Mouse (Mus musculus) neural tube, embryonic 14.5 days (tissue): ENCODE measurements around the gene Gramd4. TPM values are rescaled to one million over a fixed set of nuclear protein-coding genes. Genes with fewer than 3 reads are reported as not detected.

Experiments used
- polyA plus RNA-seq: library from polyadenylated mRNA; unstranded; fragments of >200 nt; fragmentation: Nextera tagmentation; extraction: Ambion mirVana; gene quantifications from 2 replicates; pipeline ENCODE4 v1.2.1, GENCODE M21; 2014

Gene Gramd4
- polyA plus RNA-seq, 1 experiment from 2014 or later: 17.1 TPM

Other genes starting within 250 kb of the Gramd4 start
- gene Cdpf1, start 246.0 kb upstream of the Gramd4 start, polyA plus RNA-seq: 15.4 and 19.2 TPM in 2 replicates
- 0.03 and 0.18 TPM in 2 replicates for gene Pkdrej, start 236.0 kb upstream of the Gramd4 start, polyA plus RNA-seq
- 3.1 and 3.5 TPM in 2 replicates for gene Ttc38, start 225.4 kb upstream of the Gramd4 start, polyA plus RNA-seq
- gene Gtse1, start 197.9 kb upstream of the Gramd4 start, polyA plus RNA-seq: 2.3 and 2.4 TPM in 2 replicates
- gene Trmu, start 178.4 kb upstream of the Gramd4 start, polyA plus RNA-seq: 34.2 TPM in 2 replicates
- gene Celsr1, start 23.9 kb upstream of the Gramd4 start, polyA plus RNA-seq: 2.4 and 2.6 TPM in 2 replicates
- gene Cerk, start 128.4 kb downstream of the Gramd4 start, polyA plus RNA-seq: 27.0 and 36.8 TPM in 2 replicates
- gene Tbc1d22a, start 156.8 kb downstream of the Gramd4 start, polyA plus RNA-seq: 8.9 and 10.1 TPM in 2 replicates